Mouse (Mus musculus) forebrain, embryonic 10.5 days (tissue): ENCODE results near the gene Wdr76. TPM values are rescaled to one million over a fixed set of nuclear protein-coding genes. Genes with fewer than 3 reads are reported as not detected.
A peak's percentile ranks its signal among the peaks of the same experiment; 100 is the strongest.

ENCODE experiments used
- DNase-seq: peaks from one replicate; pipeline ENCODE4 v3.0.0-alpha.2; 2017; ENCODE audit warnings: low spot score; ENCODE audit errors: extremely low spot score
- H3K27ac ChIP-seq: fragments of 300-500 bp; sonication (generic); 2 replicates; pipeline ENCODE4 v1.5.1; 2016; ENCODE audit warnings: mild to moderate bottlenecking
- H3K27me3 ChIP-seq: fragments of 300-500 bp; sonication (generic); 2 replicates; pipeline ENCODE4 v1.6.1; 2016; ENCODE audit warnings: mild to moderate bottlenecking; ENCODE audit not compliant: poor library complexity, severe bottlenecking
- H3K36me3 ChIP-seq: fragments of 300-500 bp; sonication (generic); replicated peaks from 2 replicates; pipeline ENCODE4 v1.6.1; 2016; ENCODE audit warnings: mild to moderate bottlenecking, moderate library complexity
- H3K4me1 ChIP-seq: fragments of 300-500 bp; sonication (generic); 2 replicates; pipeline ENCODE4 v1.6.1; 2016
- H3K4me3 ChIP-seq: fragments of 300-500 bp; sonication (generic); 2 replicates; pipeline ENCODE4 v1.5.1; 2016; ENCODE audit warnings: mild to moderate bottlenecking, moderate library complexity
- H3K9me3 ChIP-seq: fragments of 300-500 bp; sonication (generic); 2 replicates; pipeline ENCODE4 v1.6.1; 2016; ENCODE audit warnings: mild to moderate bottlenecking, moderate library complexity
- WGBS: fragments of 180-500 bp; shearing (Covaris S2); methylation state at CpG from one replicate; pipeline ENCODE4 v1.1.7; 2016; 5-methylcytosine and 5-hydroxymethylcytosine counted together
- polyA plus RNA-seq: library from polyadenylated mRNA; unstranded; fragments of >200 nt; fragmentation: Nextera tagmentation; extraction: Ambion mirVana; gene quantifications from 2 replicates; pipeline ENCODE4 v1.2.1, GENCODE M21; 2016

Wdr76 gene
- polyA plus RNA-seq, 1 experiment from 2014 or later: 15.0 TPM

DNA sequence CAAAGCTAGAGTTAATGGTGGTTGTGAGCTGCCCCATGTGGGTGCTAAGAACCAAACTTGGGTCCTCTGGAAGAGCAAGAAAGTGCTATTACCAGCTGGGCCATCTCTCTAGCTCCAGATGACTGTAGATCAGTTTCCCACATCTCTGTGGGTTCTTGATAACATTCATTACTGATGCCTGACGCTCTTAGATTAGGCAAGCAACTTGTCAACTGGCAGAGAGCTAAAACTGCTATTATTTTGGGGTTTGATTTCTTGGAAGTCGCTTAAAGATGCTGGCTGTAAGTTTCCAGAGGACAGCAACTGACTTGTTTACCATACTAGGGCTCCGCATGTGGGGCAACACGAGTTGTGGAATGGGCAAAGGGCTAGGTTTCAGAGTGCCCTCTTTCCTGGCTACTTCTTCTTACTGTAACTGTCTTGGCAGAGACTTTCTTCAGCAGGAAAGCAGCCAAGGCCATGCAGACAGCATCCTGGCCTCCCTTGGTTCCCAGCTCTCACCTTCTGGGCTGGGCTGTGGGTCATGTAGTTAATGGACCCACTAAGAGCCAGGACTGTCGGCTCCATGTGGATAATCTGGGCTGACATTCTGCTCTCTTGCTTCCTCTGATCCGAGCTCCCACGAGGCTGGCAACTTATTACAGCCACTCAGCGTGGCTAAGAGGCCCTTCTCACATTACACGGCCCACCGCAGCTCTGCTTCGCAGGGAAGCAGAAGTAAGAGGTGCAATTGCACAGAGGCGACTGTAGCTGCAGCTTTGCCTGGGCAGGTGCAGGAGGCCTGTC lies 81.2 kb downstream of the Wdr76 start:
- WGBS: 38% methylated on average over 12 of the region's 12 CpGs
- DNase-seq: no peak
- 0 out of 2 replicates have a peak, but pooled peaks cover 12% of the 10 kb centered on the region for H3K36me3 ChIP-seq
- H3K27me3 ChIP-seq: no peaks in the 10 kb centered on the region
- H3K4me1 ChIP-seq: peaks cover 22% of the 10 kb centered on the region
- H3K9me3 ChIP-seq: no peaks in the 10 kb centered on the region
- peak overlapping the region; percentile 69 for H3K27ac ChIP-seq
- H3K4me3 ChIP-seq: peak overlapping the region; percentile 9; the same call in 1 of the 2 replicates

GRCm38 (mm10) chr2:121588309-121588694 lies 81.8 kb downstream of the Wdr76 start:
- H3K9me3 ChIP-seq: no peaks in the 10 kb centered on the region
- DNase-seq: peak; percentile 41
- 44% methylated on average over 4 of the region's 4 CpGs for WGBS
- H3K4me1 ChIP-seq: peaks cover 22% of the 10 kb centered on the region
- H3K27me3 ChIP-seq: no peaks in the 10 kb centered on the region
- peak overlapping the region; percentile 9; the same call in 1 of the 2 replicates for H3K4me3 ChIP-seq
- 0 out of 2 replicates have a peak, but pooled peaks cover 12% of the 10 kb centered on the region for H3K36me3 ChIP-seq
- H3K27ac ChIP-seq: peak overlapping the region; percentile 69

GRCm38 (mm10) chr2:121594131-121594530 lies 87.6 kb downstream of the Wdr76 start:
- WGBS: 70% methylated on average over 3 of the region's 3 CpGs

More at GRCm38 (mm10) chr2:121594131-121594530, 87.6 kb downstream of the Wdr76 start:
- no peak for DNase-seq
- H3K27ac ChIP-seq: no peak overlapping the region
- 0 out of 2 replicates have a peak, but pooled peaks cover 2% of the 10 kb centered on the region for H3K36me3 ChIP-seq
- H3K4me1 ChIP-seq: peaks cover 30% of the 10 kb centered on the region
- no peaks in the 10 kb centered on the region for H3K27me3 ChIP-seq
- H3K9me3 ChIP-seq: no peaks in the 10 kb centered on the region
- H3K4me3 ChIP-seq: no peak overlapping the region

Other genes with a start within 250 kb of the Wdr76 start
- gene Trp53bp1, start 235.3 kb upstream of the Wdr76 start, polyA plus RNA-seq: 134 and 144 TPM in 2 replicates
- 6.5 and 6.6 TPM in 2 replicates for gene Map1a, start 217.1 kb upstream of the Wdr76 start, polyA plus RNA-seq
- 10.1 and 11.0 TPM in 2 replicates for gene Ppip5k1, start 151.3 kb upstream of the Wdr76 start, polyA plus RNA-seq
- 2.2 and 3.9 TPM in 2 replicates for gene Ckmt1, start 149.0 kb upstream of the Wdr76 start, polyA plus RNA-seq
- gene Strc, start 119.6 kb upstream of the Wdr76 start, polyA plus RNA-seq: not detected in 2 replicates
- gene Pdia3, start 92.9 kb upstream of the Wdr76 start, polyA plus RNA-seq: 578 and 630 TPM in 2 replicates
- 1.5 and 2.0 TPM in 2 replicates for gene Catsper2, start 92.9 kb upstream of the Wdr76 start, polyA plus RNA-seq
- 4.3 and 5.0 TPM in 2 replicates for gene Ell3, start 62.4 kb upstream of the Wdr76 start, polyA plus RNA-seq
- gene Serf2, start 57.5 kb upstream of the Wdr76 start, polyA plus RNA-seq: 449 TPM in 2 replicates
- gene Hypk, start 53.4 kb upstream of the Wdr76 start, polyA plus RNA-seq: 142 and 161 TPM in 2 replicates
- 0.15 and 0.27 TPM in 2 replicates for gene Serinc4, start 49.9 kb upstream of the Wdr76 start, polyA plus RNA-seq
- 53.5 and 53.7 TPM in 2 replicates for gene Mfap1b, start 32.7 kb upstream of the Wdr76 start, polyA plus RNA-seq
- 27.9 and 29.5 TPM in 2 replicates for gene Mfap1a, start 58 bp upstream of the Wdr76 start, polyA plus RNA-seq